Mouse (Mus musculus) neural tube, embryonic 15.5 days (tissue): ENCODE measurements around the gene Gm20671. TPM values are rescaled to one million over a fixed set of nuclear protein-coding genes. Genes with fewer than 3 reads are reported as not detected.
"Not testable (repeated sequence)": the region's sequence is repeated elsewhere in the genome, so short reads cannot be mapped to it uniquely, and the experiment has no call there.

Experiments
- ATAC-seq: fragments of 200-750 bp; cut with Nextera tagmentation; 2 replicates; pipeline ENCODE4 v1.8.0; 2017; ENCODE audit warnings: mild to moderate bottlenecking, moderate TSS enrichment, moderate library complexity; ENCODE audit not compliant: low FRiP score
- H3K27ac ChIP-seq: fragments of 300-500 bp; sonication (generic); replicated peaks from 2 replicates; pipeline ENCODE4 v1.5.1; 2015; ENCODE audit warnings: mild to moderate bottlenecking, inconsistent platforms
- H3K27me3 ChIP-seq: fragments of 300-500 bp; sonication (generic); replicated peaks from 2 replicates; pipeline ENCODE4 v1.6.1; 2015; ENCODE audit warnings: inconsistent platforms
- H3K36me3 ChIP-seq: fragments of 300-500 bp; sonication (generic); 2 replicates; pipeline ENCODE4 v1.6.1; 2015; ENCODE audit warnings: inconsistent platforms
- H3K4me1 ChIP-seq: fragments of 300-500 bp; sonication (generic); 2 replicates; pipeline ENCODE4 v1.6.1; 2015; ENCODE audit warnings: inconsistent platforms
- H3K4me2 ChIP-seq: fragments of 300-500 bp; sonication (generic); 2 replicates; pipeline ENCODE4 v1.6.1; 2015; ENCODE audit warnings: inconsistent platforms, mild to moderate bottlenecking, moderate library complexity
- H3K4me3 ChIP-seq: fragments of 300-500 bp; sonication (generic); replicated peaks from 2 replicates; pipeline ENCODE4 v1.5.1; 2015; ENCODE audit warnings: mild to moderate bottlenecking, inconsistent platforms
- H3K9ac ChIP-seq: fragments of 300-500 bp; sonication (generic); replicated peaks from 2 replicates; pipeline ENCODE4 v1.6.1; 2015; ENCODE audit warnings: mild to moderate bottlenecking, inconsistent platforms
- H3K9me3 ChIP-seq: fragments of 300-500 bp; sonication (generic); replicated peaks from 2 replicates; pipeline ENCODE4 v1.6.1; 2016; ENCODE audit warnings: inconsistent platforms
- WGBS: fragments of 180-500 bp; shearing (Covaris S2); methylation state at CpG from one replicate; pipeline ENCODE4 v1.1.7; 2015; ENCODE audit warnings: mixed read lengths; 5-methylcytosine and 5-hydroxymethylcytosine counted together
- polyA plus RNA-seq: library from polyadenylated mRNA; unstranded; fragments of >200 nt; fragmentation: Nextera tagmentation; extraction: Ambion mirVana; gene quantifications from 2 replicates; pipeline ENCODE4 v1.2.1, GENCODE M21; 2015

Gm20671 gene
- polyA plus RNA-seq, 1 experiment from 2014 or later = not detected

DNA sequence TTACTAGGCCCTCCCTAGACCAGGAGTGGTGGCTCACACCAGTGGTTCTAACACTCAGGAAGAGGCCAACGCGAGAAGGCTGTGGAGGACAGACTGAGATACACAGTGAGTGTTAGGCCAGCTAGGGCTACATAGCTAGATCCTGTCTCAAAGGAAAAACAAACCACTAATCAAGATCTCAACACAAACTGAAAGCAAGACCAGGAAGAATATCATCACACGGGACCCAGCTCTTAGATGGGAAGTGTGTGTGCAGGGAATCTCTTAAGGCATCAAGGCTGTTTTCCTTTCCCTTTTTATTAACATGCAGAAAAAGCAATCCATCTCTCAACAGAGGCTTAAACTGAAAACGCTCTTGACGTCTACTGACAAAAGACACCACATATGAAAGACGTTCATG, 25.1 kb upstream of the Gm20671 start:
- no peak overlapping the region for H3K27ac ChIP-seq
- H3K27me3 ChIP-seq = no peaks in the 10 kb centered on the region
- H3K4me2 ChIP-seq = peak overlapping the region; percentile 76
- H3K9me3 ChIP-seq = no peaks in the 10 kb centered on the region
- ATAC-seq = no peak
- peaks cover 33% of the 10 kb centered on the region for H3K4me1 ChIP-seq
- H3K4me3 ChIP-seq = 0 out of 2 replicates have a peak overlapping the region, but pooled peaks have one; percentile 4
- H3K36me3 ChIP-seq = peaks cover 5% of the 10 kb centered on the region
- WGBS = 68% methylated on average over 6 of the region's 6 CpGs
- peak overlapping the region; percentile 20; the same call in 1 of the 2 replicates for H3K9ac ChIP-seq

DNA sequence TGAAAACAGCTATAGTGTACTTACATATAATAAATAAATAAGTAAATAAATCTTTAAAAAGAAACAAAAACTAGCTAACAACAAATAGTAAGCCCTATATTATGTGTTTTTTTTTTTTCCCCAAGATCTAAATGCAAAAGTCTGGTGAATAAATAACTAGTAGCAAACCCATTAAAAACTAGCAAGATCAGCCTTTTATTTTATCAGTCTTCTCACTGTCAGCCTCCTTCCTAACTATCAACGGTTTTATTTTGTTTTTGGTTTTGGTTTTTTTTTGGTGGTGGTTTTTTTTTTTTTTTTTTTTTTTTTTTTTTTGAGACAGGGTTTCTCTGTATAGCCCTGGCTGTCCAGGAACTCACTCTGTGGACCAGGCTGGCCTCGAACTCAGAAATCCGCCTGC, 22.7 kb upstream of the Gm20671 start:
- not testable (repeated sequence) for H3K27me3 ChIP-seq, H3K9me3 ChIP-seq, H3K4me3 ChIP-seq, ATAC-seq, H3K9ac ChIP-seq, H3K4me2 ChIP-seq, H3K27ac ChIP-seq
- Histone ChIP-seq H3K4me1 (peaks cover 33% of the 10 kb centered on the region), H3K36me3 (peaks cover 14% of the 10 kb centered on the region)
- WGBS = 100% methylated on average over 3 of the region's 3 CpGs

DNA sequence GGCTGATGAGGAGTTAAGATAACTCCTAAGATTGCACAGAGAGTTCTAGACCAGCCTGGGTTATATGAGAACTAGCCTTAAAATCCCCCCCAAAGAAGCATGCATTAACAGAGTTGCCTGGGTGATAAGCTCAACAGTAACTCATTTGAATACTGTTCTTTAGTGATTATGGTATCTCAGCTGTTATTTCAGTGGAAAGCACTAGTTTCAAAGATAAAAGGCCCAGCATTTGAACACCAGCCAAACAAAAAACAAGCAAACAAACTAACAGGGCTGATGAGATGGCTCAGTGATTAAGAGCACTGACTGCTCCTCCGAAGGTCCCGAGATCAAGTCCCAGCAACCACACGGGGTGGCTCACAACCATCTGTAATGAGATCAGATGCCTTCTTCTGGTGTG, 22.3 kb upstream of the Gm20671 start:
- Histone ChIP-seq H3K27ac (no peak overlapping the region), H3K4me1 (peaks cover 31% of the 10 kb centered on the region)

DNA sequence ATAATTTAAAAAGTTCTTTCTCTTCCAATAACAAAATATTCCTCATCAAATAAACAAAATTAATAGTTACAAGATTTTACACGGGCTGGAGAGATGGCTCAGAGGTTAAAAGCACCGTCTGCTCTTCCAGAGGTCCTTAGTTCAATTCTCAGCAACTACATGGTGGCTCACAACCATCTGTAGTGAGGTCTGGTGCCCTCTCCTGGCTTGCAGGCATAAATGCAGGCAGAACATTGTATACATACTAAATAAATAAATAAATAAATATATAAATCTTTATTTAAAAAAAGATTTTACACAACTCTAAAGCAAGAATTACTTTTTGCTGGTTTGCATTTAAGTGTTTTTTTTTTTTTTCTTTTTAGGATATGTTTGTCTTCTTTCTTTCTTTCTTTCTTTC, 13.1 kb upstream of the Gm20671 start:
- peaks cover 75% of the 10 kb centered on the region for H3K36me3 ChIP-seq
- no peak overlapping the region for H3K27ac ChIP-seq
- no peak for ATAC-seq
- no peak overlapping the region for H3K4me3 ChIP-seq
- H3K4me1 ChIP-seq = no peaks in the 10 kb centered on the region
- WGBS = 98% methylated on average over 2 of the region's 2 CpGs
- H3K27me3 ChIP-seq = no peaks in the 10 kb centered on the region
- H3K4me2 ChIP-seq = no peak overlapping the region
- no peaks in the 10 kb centered on the region for H3K9me3 ChIP-seq
- no peak overlapping the region for H3K9ac ChIP-seq

More for the DNA sequence above, 22.3 kb upstream of the Gm20671 start:
- H3K9ac ChIP-seq = no peak overlapping the region
- no peaks in the 10 kb centered on the region for H3K27me3 ChIP-seq
- peaks cover 18% of the 10 kb centered on the region for H3K36me3 ChIP-seq
- ATAC-seq = no peak
- WGBS = 94% methylated on average over 3 of the region's 3 CpGs
- no peaks in the 10 kb centered on the region for H3K9me3 ChIP-seq
- H3K4me2 ChIP-seq = no peak overlapping the region
- no peak overlapping the region for H3K4me3 ChIP-seq

DNA sequence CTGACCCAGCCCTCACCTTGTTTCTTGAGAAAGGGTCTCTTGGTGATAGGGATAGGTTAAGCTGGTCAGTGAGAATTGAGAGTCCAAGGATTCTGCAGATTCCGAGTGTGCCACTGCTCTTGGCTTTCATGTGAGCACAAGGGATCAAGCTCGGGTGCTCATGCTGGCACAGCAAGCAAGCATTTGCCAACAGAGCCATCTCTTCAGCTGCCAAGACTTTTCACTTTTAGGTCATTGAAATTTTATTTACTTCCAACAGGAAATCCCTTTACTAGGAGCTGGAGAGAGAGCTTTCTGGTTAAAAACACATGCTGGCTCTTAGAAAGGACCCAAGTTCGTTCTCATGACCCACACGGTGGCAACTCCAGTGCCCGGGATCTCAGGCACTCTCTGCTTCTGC, 10.1 kb upstream of the Gm20671 start:
- WGBS = 91% methylated on average over 5 of the region's 5 CpGs
- Histone ChIP-seq H3K4me3 (no peak overlapping the region), H3K27me3 (no peaks in the 10 kb centered on the region), H3K36me3 (peaks cover 74% of the 10 kb centered on the region), H3K4me1 (no peaks in the 10 kb centered on the region), H3K27ac (no peak overlapping the region), H3K4me2 (no peak overlapping the region), H3K9me3 (no peaks in the 10 kb centered on the region), H3K9ac (no peak overlapping the region)
- no peak for ATAC-seq

GRCm38 (mm10) chr5:32834497-32834896, 7.6 kb upstream of the Gm20671 start:
- no peak overlapping the region for H3K27ac ChIP-seq
- H3K4me3 ChIP-seq = no peak overlapping the region
- H3K4me2 ChIP-seq = no peak overlapping the region
- ATAC-seq = no peak
- no peaks in the 10 kb centered on the region for H3K4me1 ChIP-seq
- H3K36me3 ChIP-seq = peaks cover 83% of the 10 kb centered on the region
- WGBS = 88% methylated on average over 1 of the region's 1 CpGs
- no peaks in the 10 kb centered on the region for H3K9me3 ChIP-seq
- no peak overlapping the region for H3K9ac ChIP-seq
- H3K27me3 ChIP-seq = no peaks in the 10 kb centered on the region

DNA sequence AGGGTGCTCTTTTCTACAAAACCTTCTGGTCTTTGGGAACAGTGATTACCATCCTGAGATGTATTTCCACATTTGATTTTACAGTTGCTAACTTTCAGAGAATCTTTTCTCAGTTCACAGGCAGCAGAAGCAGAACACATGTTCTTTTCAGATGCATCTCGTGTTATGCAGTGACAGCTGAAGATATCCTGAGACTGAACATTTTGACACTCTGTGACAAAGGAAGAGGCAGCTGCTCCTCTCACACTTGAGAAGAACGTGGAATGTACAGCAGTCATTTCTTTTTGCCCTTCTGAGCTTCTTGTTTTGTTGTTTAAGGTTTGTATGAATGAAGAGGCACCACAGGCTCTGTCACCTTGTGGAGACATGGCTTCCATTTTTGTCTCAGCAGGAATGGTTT, 3.1 kb upstream of the Gm20671 start:
- WGBS = 96% methylated on average over 2 of the region's 2 CpGs
- H3K36me3 ChIP-seq = peaks cover 86% of the 10 kb centered on the region
- no peak overlapping the region for H3K4me3 ChIP-seq

GRCm38 (mm10) chr5:32828766-32829165, 1.9 kb upstream of the Gm20671 start:
- peaks cover 76% of the 10 kb centered on the region for H3K36me3 ChIP-seq
- not testable (repeated sequence) for H3K4me1 ChIP-seq, H3K9me3 ChIP-seq, H3K9ac ChIP-seq, H3K27me3 ChIP-seq, H3K4me2 ChIP-seq, H3K4me3 ChIP-seq, H3K27ac ChIP-seq, ATAC-seq
- 98% methylated on average over 1 of the region's 1 CpGs for WGBS

More for the DNA sequence above, 3.1 kb upstream of the Gm20671 start:
- Histone ChIP-seq H3K27me3 (no peaks in the 10 kb centered on the region), H3K27ac (no peak overlapping the region), H3K9me3 (no peaks in the 10 kb centered on the region), H3K9ac (no peak overlapping the region), H3K4me1 (no peaks in the 10 kb centered on the region), H3K4me2 (no peak overlapping the region)
- ATAC-seq = no peak

GRCm38 (mm10) chr5:32820471-32820870, 6.4 kb downstream of the Gm20671 start:
- no peak overlapping the region for H3K4me2 ChIP-seq
- H3K4me3 ChIP-seq = no peak overlapping the region
- H3K9me3 ChIP-seq = no peaks in the 10 kb centered on the region
- no peaks in the 10 kb centered on the region for H3K4me1 ChIP-seq
- H3K9ac ChIP-seq = no peak overlapping the region
- peaks cover 45% of the 10 kb centered on the region for H3K36me3 ChIP-seq
- H3K27me3 ChIP-seq = no peaks in the 10 kb centered on the region
- no peak for ATAC-seq
- no peak overlapping the region for H3K27ac ChIP-seq
- WGBS = 97% methylated on average over 8 of the region's 8 CpGs

DNA sequence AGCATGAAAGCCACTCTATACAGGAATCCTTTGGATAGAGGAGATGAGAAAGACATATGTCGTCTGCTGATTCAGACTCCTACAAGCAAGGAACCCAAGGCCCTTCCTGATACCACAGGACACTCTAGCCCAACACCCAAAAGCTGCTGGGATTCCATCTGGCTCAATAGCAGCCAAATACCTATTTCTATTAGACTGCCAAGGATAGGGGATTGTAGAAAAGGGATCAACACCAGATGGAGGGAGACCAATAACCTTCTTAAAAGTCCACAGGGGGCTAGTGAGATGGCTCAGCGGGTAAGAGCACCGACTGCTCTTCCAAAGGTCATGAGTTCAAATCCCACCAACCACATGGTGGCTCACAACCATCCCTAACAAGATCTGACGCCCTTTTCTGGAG, 11.5 kb downstream of the Gm20671 start:
- no peak overlapping the region for H3K4me3 ChIP-seq
- peaks cover 55% of the 10 kb centered on the region for H3K36me3 ChIP-seq
- H3K4me2 ChIP-seq = no peak overlapping the region
- no peaks in the 10 kb centered on the region for H3K4me1 ChIP-seq
- H3K27ac ChIP-seq = no peak overlapping the region
- WGBS = 95% methylated on average over 4 of the region's 4 CpGs
- no peak for ATAC-seq
- no peaks in the 10 kb centered on the region for H3K27me3 ChIP-seq
- H3K9ac ChIP-seq = no peak overlapping the region
- H3K9me3 ChIP-seq = no peaks in the 10 kb centered on the region

DNA sequence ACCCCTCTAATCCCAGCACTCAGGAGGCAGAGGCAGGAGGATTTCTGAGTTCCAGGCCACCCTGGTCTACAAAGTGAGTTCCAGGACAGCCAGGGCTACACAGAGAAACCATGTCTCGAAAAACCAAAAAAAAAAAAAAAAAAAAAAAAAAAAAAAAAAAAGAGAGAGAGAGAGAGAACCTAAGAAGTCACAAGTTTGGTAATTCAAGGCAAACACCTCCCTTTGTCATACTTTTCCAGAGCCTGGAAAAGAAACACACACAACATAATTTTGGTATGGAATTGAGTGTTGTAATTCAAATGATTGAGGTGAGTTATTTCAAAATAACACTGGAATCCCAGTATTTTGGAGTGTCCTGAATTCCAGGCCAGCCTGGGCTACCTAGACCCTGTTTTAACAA, 40.5 kb downstream of the Gm20671 start:
- H3K4me3 ChIP-seq, H3K27me3 ChIP-seq, ATAC-seq, H3K9me3 ChIP-seq, H3K9ac ChIP-seq, H3K4me2 ChIP-seq: not testable (repeated sequence)
- H3K27ac ChIP-seq = peak overlapping the region; percentile 87; the same call in 1 of the 2 replicates
- peaks cover 13% of the 10 kb centered on the region for H3K36me3 ChIP-seq
- WGBS = 73% methylated on average over 1 of the region's 1 CpGs
- peaks cover 15% of the 10 kb centered on the region for H3K4me1 ChIP-seq

GRCm38 (mm10) chr5:32785313-32785915, 41.5 kb downstream of the Gm20671 start, which contains the start of gene Pisd:
Gene Pisd, minus strand, starts transcription at chr5:32785646.
- peak; percentile 100 for ATAC-seq
- peaks cover 15% of the 10 kb centered on the region for H3K4me1 ChIP-seq
- peak within 1 kb of the TSS; percentile 58 for H3K4me2 ChIP-seq
- no peaks in the 10 kb centered on the region for H3K27me3 ChIP-seq
- peak within 1 kb of the TSS; percentile 56 for H3K9ac ChIP-seq
- H3K36me3 ChIP-seq = 0 out of 2 replicates have a peak, but pooled peaks cover 6% of the 10 kb centered on the region
- WGBS = under 1% methylated on average over 52 of the region's 52 CpGs
- peak within 1 kb of the TSS; percentile 87 for H3K27ac ChIP-seq
- no peaks in the 10 kb centered on the region for H3K9me3 ChIP-seq
- H3K4me3 ChIP-seq = peak within 1 kb of the TSS; percentile 73
